Mouse (Mus musculus) embryonic facial prominence, embryonic 11.5 days (tissue): Measurements from ENCODE around the gene Ass1. TPM values are rescaled to one million over a fixed set of nuclear protein-coding genes. Genes with fewer than 3 reads are reported as not detected.
"Not testable (repeated sequence)": the region's sequence is repeated elsewhere in the genome, so short reads cannot be mapped to it uniquely, and the experiment has no call there.

Experiments
- ATAC-seq: fragments of 200-750 bp; cut with Nextera tagmentation; replicated peaks from 2 replicates; pipeline ENCODE4 v1.8.0; 2017; ENCODE audit warnings: low read depth; ENCODE audit not compliant: insufficient number of reproducible peaks, low FRiP score, low TSS enrichment
- DNase-seq: peaks from one replicate; pipeline ENCODE4 v3.0.0-alpha.2; 2015; ENCODE audit warnings: low spot score
- H3K27ac ChIP-seq: fragments of 300-500 bp; sonication (generic); replicated peaks from 2 replicates; pipeline ENCODE4 v1.5.1; 2014; ENCODE audit warnings: mild to moderate bottlenecking, low read depth, low read length, control low read depth
- H3K27me3 ChIP-seq: fragments of 300-500 bp; sonication (generic); 2 replicates; pipeline ENCODE4 v1.6.1; 2014; ENCODE audit warnings: mild to moderate bottlenecking, low read length, moderate library complexity, mixed read lengths; ENCODE audit not compliant: control insufficient read depth, insufficient read depth
- H3K36me3 ChIP-seq: fragments of 300-500 bp; sonication (generic); replicated peaks from 2 replicates; pipeline ENCODE4 v1.6.1; 2014; ENCODE audit warnings: low read depth, mild to moderate bottlenecking, low read length, moderate library complexity, mixed read lengths; ENCODE audit not compliant: control insufficient read depth, insufficient read depth
- H3K4me1 ChIP-seq: fragments of 300-500 bp; sonication (generic); 2 replicates; pipeline ENCODE4 v1.6.1; 2014; ENCODE audit warnings: low read length, mixed read lengths; ENCODE audit not compliant: control insufficient read depth, insufficient read depth
- H3K4me2 ChIP-seq: fragments of 300-500 bp; sonication (generic); 2 replicates; pipeline ENCODE4 v1.6.1; 2014; ENCODE audit warnings: low read depth, mild to moderate bottlenecking, control low read depth, low read length, moderate library complexity
- H3K4me3 ChIP-seq: fragments of 300-500 bp; sonication (generic); 2 replicates; pipeline ENCODE4 v1.5.1; 2014; ENCODE audit warnings: low read depth, low read length, control low read depth
- H3K9ac ChIP-seq: fragments of 300-500 bp; sonication (generic); replicated peaks from 2 replicates; pipeline ENCODE4 v1.6.1; 2014; ENCODE audit warnings: mild to moderate bottlenecking, control low read depth, low read length
- H3K9me3 ChIP-seq: fragments of 300-500 bp; sonication (generic); replicated peaks from 2 replicates; pipeline ENCODE4 v1.6.1; 2016; ENCODE audit warnings: mild to moderate bottlenecking, low read length, inconsistent platforms, mixed read lengths; ENCODE audit not compliant: control insufficient read depth
- WGBS: fragments of 180-500 bp; shearing (Covaris S2); extraction: QIAGEN DNeasy Blood & Tissue Kit; methylation state at CpG from one replicate; pipeline ENCODE4 v1.1.7; 2014; 5-methylcytosine and 5-hydroxymethylcytosine counted together
- polyA plus RNA-seq: library from polyadenylated mRNA; unstranded; fragments of >200 nt; fragmentation: Nextera tagmentation; extraction: Ambion mirVana; gene quantifications from 2 replicates; pipeline ENCODE4 v1.2.1, GENCODE M21; 2014

The Ass1 gene
- polyA plus RNA-seq, 1 experiment from 2014 or later: 11.2 TPM

- H3K4me3 ChIP-seq: no peak overlapping the region
- ATAC-seq: 0 out of 2 replicates have a peak, but pooled peaks have one; percentile 48
- H3K4me2 ChIP-seq: no peak overlapping the region
- peak; percentile 32 for DNase-seq
- WGBS: 69% methylated on average over 5 of the region's 5 CpGs
- H3K27me3 ChIP-seq: no peaks in the 10 kb centered on the region
- no peak overlapping the region for H3K9ac ChIP-seq
- H3K9me3 ChIP-seq: no peaks in the 10 kb centered on the region
- no peaks in the 10 kb centered on the region for H3K36me3 ChIP-seq
- H3K27ac ChIP-seq: no peak overlapping the region
- no peaks in the 10 kb centered on the region for H3K4me1 ChIP-seq
These were observed 67.0 kb downstream of the Ass1 start for GRCm38 (mm10) chr2:31537054-31537453.

- no peaks in the 10 kb centered on the region for H3K36me3 ChIP-seq
- no peaks in the 10 kb centered on the region for H3K9me3 ChIP-seq
- ATAC-seq: no peak
- no peak overlapping the region for H3K9ac ChIP-seq
- H3K27me3 ChIP-seq: no peaks in the 10 kb centered on the region
- no peak overlapping the region for H3K27ac ChIP-seq
- H3K4me2 ChIP-seq: no peak overlapping the region
- no peaks in the 10 kb centered on the region for H3K4me1 ChIP-seq
- DNase-seq: no peak
- no peak overlapping the region for H3K4me3 ChIP-seq
- 68% methylated on average over 5 of the region's 5 CpGs for WGBS
These were observed 68.7 kb downstream of the Ass1 start for GRCm38 (mm10) chr2:31538745-31539144.

GRCm38 (mm10) chr2:31541581-31541980 lies 71.6 kb downstream of the Ass1 start:
- H3K4me1 ChIP-seq: no peaks in the 10 kb centered on the region
- DNase-seq (no peak), ATAC-seq (no peak)
- no peak overlapping the region for H3K4me2 ChIP-seq
- no peaks in the 10 kb centered on the region for H3K27me3 ChIP-seq
- H3K9ac ChIP-seq: no peak overlapping the region
- no peaks in the 10 kb centered on the region for H3K36me3 ChIP-seq
- H3K27ac ChIP-seq: no peak overlapping the region
- 87% methylated on average over 5 of the region's 5 CpGs for WGBS
- H3K4me3 ChIP-seq: no peak overlapping the region
- no peaks in the 10 kb centered on the region for H3K9me3 ChIP-seq

GRCm38 (mm10) chr2:31547726-31548125 lies 77.7 kb downstream of the Ass1 start:
- H3K27ac ChIP-seq: no peak overlapping the region
- ATAC-seq (no peak), DNase-seq (no peak)
- no peak overlapping the region for H3K4me3 ChIP-seq
- 52% methylated on average over 11 of the region's 11 CpGs for WGBS
- no peak overlapping the region for H3K9ac ChIP-seq
- no peaks in the 10 kb centered on the region for H3K27me3 ChIP-seq
- no peaks in the 10 kb centered on the region for H3K9me3 ChIP-seq
- H3K4me2 ChIP-seq: no peak overlapping the region
- no peaks in the 10 kb centered on the region for H3K36me3 ChIP-seq
- H3K4me1 ChIP-seq: no peaks in the 10 kb centered on the region

GRCm38 (mm10) chr2:31550503-31550902 lies 80.5 kb downstream of the Ass1 start:
- H3K9ac ChIP-seq: no peak overlapping the region
- no peak for ATAC-seq
- WGBS: 81% methylated on average over 3 of the region's 3 CpGs

GRCm38 (mm10) chr2:31551351-31551750 lies 81.3 kb downstream of the Ass1 start:
- H3K4me1 ChIP-seq, H3K4me2 ChIP-seq, H3K9ac ChIP-seq, ATAC-seq, DNase-seq, H3K27me3 ChIP-seq, H3K27ac ChIP-seq, H3K4me3 ChIP-seq, H3K9me3 ChIP-seq, H3K36me3 ChIP-seq: not testable (repeated sequence)
- WGBS: 89% methylated on average over 2 of the region's 3 CpGs

More at GRCm38 (mm10) chr2:31550503-31550902, 80.5 kb downstream of the Ass1 start:
- Histone ChIP-seq H3K4me1 (no peaks in the 10 kb centered on the region), H3K9me3 (no peaks in the 10 kb centered on the region; the same call in 1 of the 2 replicates), H3K4me2 (no peak overlapping the region), H3K4me3 (no peak overlapping the region), H3K36me3 (no peaks in the 10 kb centered on the region), H3K27ac (no peak overlapping the region), H3K27me3 (no peaks in the 10 kb centered on the region)
- DNase-seq: peak; percentile 29

- no peak overlapping the region for H3K4me3 ChIP-seq
- H3K9me3 ChIP-seq: no peaks in the 10 kb centered on the region; the same call in 1 of the 2 replicates
- H3K4me1 ChIP-seq: no peaks in the 10 kb centered on the region
- DNase-seq (no peak), ATAC-seq (no peak)
- H3K4me2 ChIP-seq: no peak overlapping the region
- WGBS: 88% methylated on average over 10 of the region's 10 CpGs
- no peaks in the 10 kb centered on the region for H3K36me3 ChIP-seq
- no peak overlapping the region for H3K9ac ChIP-seq
- H3K27me3 ChIP-seq: no peaks in the 10 kb centered on the region
- H3K27ac ChIP-seq: no peak overlapping the region
These were observed 82.0 kb downstream of the Ass1 start for GRCm38 (mm10) chr2:31551971-31552370.

GRCm38 (mm10) chr2:31554619-31555018 lies 84.6 kb downstream of the Ass1 start:
- Histone ChIP-seq H3K9ac (no peak overlapping the region), H3K36me3 (no peaks in the 10 kb centered on the region), H3K9me3 (no peaks in the 10 kb centered on the region; the same call in 1 of the 2 replicates), H3K27ac (no peak overlapping the region), H3K4me2 (no peak overlapping the region), H3K4me3 (no peak overlapping the region), H3K27me3 (no peaks in the 10 kb centered on the region), H3K4me1 (no peaks in the 10 kb centered on the region)
- ATAC-seq: no peak
- no peak for DNase-seq
- WGBS: 83% methylated on average over 5 of the region's 5 CpGs
